Mouse (Mus musculus): ENCODE data around the gene Lhx1.

Lhx1 gene

GRCm38 (mm10) chr11:84525421-84526274 lies at the start of gene Lhx1:
Lhx1 (minus strand) TSS chr11:84525535.
- DNase-seq, result peak; percentile 50

GRCm38 (mm10) chr11:84574834-84575233 lies 49.5 kb upstream of the Lhx1 start:
- DNase-seq, result no peak

GRCm38 (mm10) chr11:84573637-84574036 lies 48.3 kb upstream of the Lhx1 start:
- DNase-seq, result no peak

- no peak for DNase-seq
These were observed 45.5 kb upstream of the Lhx1 start for GRCm38 (mm10) chr11:84570812-84571211.

- DNase-seq, result no peak
These were observed 45.1 kb upstream of the Lhx1 start for GRCm38 (mm10) chr11:84570392-84570791.

GRCm38 (mm10) chr11:84569052-84569751 lies 43.9 kb upstream of the Lhx1 start:
- DNase-seq, result no peak

- DNase-seq, result no peak
These were observed 43.1 kb upstream of the Lhx1 start for GRCm38 (mm10) chr11:84568482-84568881.

- no peak for DNase-seq
These were observed 41.4 kb upstream of the Lhx1 start for GRCm38 (mm10) chr11:84566691-84567090.

GRCm38 (mm10) chr11:84565224-84565623 lies 39.9 kb upstream of the Lhx1 start:
- no peak for DNase-seq

- no peak for DNase-seq
These were observed 38.0 kb upstream of the Lhx1 start for GRCm38 (mm10) chr11:84563360-84563759.

- DNase-seq, result no peak
These were observed 37.5 kb upstream of the Lhx1 start for GRCm38 (mm10) chr11:84562758-84563347.

GRCm38 (mm10) chr11:84561546-84561945 lies 36.2 kb upstream of the Lhx1 start:
- DNase-seq, result no peak

- no peak for DNase-seq
These were observed 28.6 kb upstream of the Lhx1 start for GRCm38 (mm10) chr11:84553821-84554450.

GRCm38 (mm10) chr11:84551296-84551695 lies 26.0 kb upstream of the Lhx1 start:
- DNase-seq, result no peak

GRCm38 (mm10) chr11:84549258-84549791 lies 24.0 kb upstream of the Lhx1 start:
- DNase-seq, result no peak

- no peak for DNase-seq
These were observed 23.0 kb upstream of the Lhx1 start for GRCm38 (mm10) chr11:84548293-84548692.

- DNase-seq, result no peak
These were observed 14.6 kb upstream of the Lhx1 start for GRCm38 (mm10) chr11:84539981-84540380.

GRCm38 (mm10) chr11:84529797-84530703 lies 4.7 kb upstream of the Lhx1 start:
- DNase-seq, result no peak

GRCm38 (mm10) chr11:84529143-84529755 lies 3.9 kb upstream of the Lhx1 start:
- no peak for DNase-seq

GRCm38 (mm10) chr11:84526976-84527860 lies 1.9 kb upstream of the Lhx1 start:
- no peak for DNase-seq
